Mouse (Mus musculus) bone marrow macrophage, adult 2 months (primary cell): ENCODE results near the gene Tomm20l. TPM values are rescaled to one million over a fixed set of nuclear protein-coding genes. Genes with fewer than 3 reads are reported as not detected.
A peak's percentile ranks its signal among the peaks of the same experiment; 100 is the strongest.
"Not testable (repeated sequence)": the region's sequence is repeated elsewhere in the genome, so short reads cannot be mapped to it uniquely, and the experiment has no call there.

Experiments used
- H3K27ac ChIP-seq: 2 replicates; pipeline ENCODE4 v1.5.1; 2012; ENCODE audit warnings: low read depth, low read length; ENCODE audit not compliant: insufficient read depth
- H3K4me1 ChIP-seq: 2 replicates; pipeline ENCODE4 v1.6.1; 2012; ENCODE audit warnings: low read length; ENCODE audit not compliant: control insufficient read depth, insufficient read depth
- H3K4me3 ChIP-seq: 2 replicates; pipeline ENCODE4 v1.5.1; 2012; ENCODE audit warnings: mild to moderate bottlenecking, low read length, moderate library complexity; ENCODE audit not compliant: insufficient read depth
- CTCF ChIP-seq: IDR thresholded peaks from 2 replicates; pipeline ENCODE4 v1.5.1; 2012; ENCODE audit warnings: low read depth, mild to moderate bottlenecking, low read length, moderate library complexity
- POLR2A ChIP-seq: IDR thresholded peaks from 2 replicates; pipeline ENCODE4 v1.6.1; 2012; ENCODE audit warnings: mild to moderate bottlenecking, low read depth, low read length, borderline replicate concordance
- polyA plus RNA-seq: library from polyadenylated mRNA; stranded (reverse); fragments of >200 nt; gene quantifications from 2 replicates; pipeline ENCODE4 v1.2.4, GENCODE M21; 2012; ENCODE audit not compliant: missing spikeins, insufficient read depth, insufficient read length

Tomm20l gene
- polyA plus RNA-seq, result not detected in 2 replicates

DNA sequence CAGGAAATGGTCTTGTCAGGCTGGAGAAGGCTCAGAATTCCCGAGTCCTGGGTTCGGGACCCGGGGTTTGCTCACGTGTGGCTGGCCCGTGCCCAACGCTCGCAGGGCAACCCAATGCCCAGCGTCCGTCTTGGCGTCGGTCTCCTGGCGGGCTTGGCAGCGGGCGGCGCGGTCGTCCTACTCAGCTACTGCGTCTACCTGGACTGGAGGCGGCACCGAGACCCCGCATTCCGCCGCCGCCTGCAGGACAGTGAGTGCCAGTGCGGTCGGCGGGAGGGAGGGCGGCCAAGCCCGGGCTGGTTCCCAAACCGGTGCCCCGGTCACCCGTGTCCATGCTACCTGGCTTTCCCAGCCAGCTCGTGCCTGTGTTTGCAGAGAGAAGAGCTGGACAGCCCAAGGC, at the start of gene Tomm20l:
Gene Tomm20l (plus strand): TSS at position 98 of the 400 bp plus-strand sequence.
- peaks cover 9% of the 10 kb centered on the region for H3K4me1 ChIP-seq
- H3K27ac ChIP-seq, result no peak within 1 kb of the TSS
- TF ChIP-seq CTCF (no peak), POLR2A (no peak)
- H3K4me3 ChIP-seq, result no peak within 1 kb of the TSS

- Histone ChIP-seq H3K4me1 (peaks cover 28% of the 10 kb centered on the region), H3K27ac (peak overlapping the region; percentile 79), H3K4me3 (no peak overlapping the region)
- TF ChIP-seq POLR2A (no peak), CTCF (0 out of 2 replicates have a peak, but pooled peaks have one; percentile 15)
These were observed 41.4 kb upstream of the Tomm20l start for GRCm38 (mm10) chr12:71069846-71070245.

DNA sequence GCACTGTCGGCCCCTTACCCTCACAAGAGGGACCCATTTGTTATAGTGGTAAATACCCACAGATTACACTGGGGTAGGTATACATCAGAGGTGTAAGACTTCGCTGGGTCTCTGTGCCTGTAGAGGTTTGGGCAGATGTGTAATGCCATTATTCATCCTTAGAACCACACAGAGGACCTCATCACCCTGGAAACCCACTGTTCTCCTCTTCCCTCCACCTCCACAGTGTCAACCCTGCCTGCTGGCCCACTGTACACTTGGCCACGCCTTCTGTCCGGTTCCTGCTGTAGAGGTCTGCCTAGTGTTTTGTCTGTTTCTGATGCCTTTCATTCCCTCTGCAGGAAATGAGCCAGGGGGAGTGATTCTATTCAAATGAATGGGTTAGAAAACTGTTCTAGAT, 39.2 kb upstream of the Tomm20l start:
- H3K4me1 ChIP-seq, result peaks cover 28% of the 10 kb centered on the region
- no peak overlapping the region for H3K27ac ChIP-seq
- H3K4me3 ChIP-seq, result no peak overlapping the region
- no peak for TF ChIP-seq POLR2A
- TF ChIP-seq CTCF, result no peak

DNA sequence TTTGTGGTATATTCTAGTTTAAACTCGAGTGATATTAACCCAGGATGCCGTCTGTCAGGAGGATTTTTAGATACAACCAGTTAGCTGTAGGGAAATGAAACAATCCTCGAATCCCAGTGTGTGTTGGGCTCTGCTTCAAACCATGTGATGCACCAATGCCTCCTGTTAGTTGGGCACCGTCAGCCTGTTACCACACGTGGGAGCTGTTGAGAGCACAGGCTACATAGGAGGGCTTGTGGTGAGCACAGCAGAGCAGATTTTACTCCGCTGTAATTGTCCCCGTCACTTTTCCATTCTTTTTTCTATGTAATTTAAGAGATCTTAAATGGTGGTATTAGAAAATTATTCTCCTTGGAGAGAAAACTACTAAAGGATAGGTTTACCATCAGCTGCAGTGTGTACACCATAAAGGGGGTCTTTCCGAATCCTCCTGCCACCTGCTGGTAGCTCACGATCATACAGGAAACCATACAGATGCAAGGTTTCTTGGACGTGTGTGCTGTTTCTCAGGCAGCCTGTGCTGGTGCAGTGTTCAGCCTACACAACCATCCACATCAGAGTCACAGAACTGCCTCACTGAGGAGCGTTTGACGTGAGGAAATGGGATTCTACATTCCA, 38.0 kb upstream of the Tomm20l start:
- Histone ChIP-seq H3K4me1 (peaks cover 28% of the 10 kb centered on the region), H3K27ac (no peak overlapping the region), H3K4me3 (no peak overlapping the region)
- TF ChIP-seq CTCF (0 out of 2 replicates have a peak, but pooled peaks have one; percentile 35), POLR2A (no peak)

- no peak overlapping the region for H3K4me3 ChIP-seq
- no peak overlapping the region for H3K27ac ChIP-seq
- H3K4me1 ChIP-seq, result no peaks in the 10 kb centered on the region
- no peak for TF ChIP-seq POLR2A
These were observed 24.9 kb upstream of the Tomm20l start for GRCm38 (mm10) chr12:71086331-71086730.

DNA sequence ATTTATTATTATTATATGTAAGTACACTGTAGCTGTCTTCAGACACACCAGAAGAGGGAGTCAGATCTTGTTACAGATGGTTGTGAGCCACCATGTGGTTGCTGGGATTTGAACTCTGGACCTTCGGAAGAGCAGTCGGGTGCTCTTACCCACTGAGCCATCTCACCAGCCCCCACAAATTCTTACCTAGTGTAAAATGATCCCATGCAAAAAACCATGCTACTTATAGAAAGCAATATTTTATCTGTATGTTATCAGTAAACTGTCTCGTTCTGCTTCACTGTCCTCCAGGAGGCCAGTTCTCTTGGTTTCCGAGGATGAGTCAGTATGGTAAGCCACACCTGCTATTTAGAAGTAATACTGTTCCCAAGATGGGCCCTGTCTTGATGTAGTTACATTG, 7.0 kb upstream of the Tomm20l start:
- H3K4me1 ChIP-seq, H3K4me3 ChIP-seq, H3K27ac ChIP-seq: not testable (repeated sequence)

GRCm38 (mm10) chr12:71107216-71107771, 3.9 kb upstream of the Tomm20l start:
- H3K27ac ChIP-seq, result no peak overlapping the region
- H3K4me3 ChIP-seq, result no peak overlapping the region
- H3K4me1 ChIP-seq, result no peaks in the 10 kb centered on the region
- no peak for TF ChIP-seq CTCF
- no peak for TF ChIP-seq POLR2A

- no peak overlapping the region for H3K27ac ChIP-seq
- TF ChIP-seq CTCF (no peak), POLR2A (no peak)
These were observed 1.8 kb downstream of the Tomm20l start for GRCm38 (mm10) chr12:71113074-71113473.

GRCm38 (mm10) chr12:71113675-71114288, 2.6 kb downstream of the Tomm20l start:
- H3K27ac ChIP-seq, result no peak overlapping the region
- peaks cover 14% of the 10 kb centered on the region for H3K4me1 ChIP-seq
- H3K4me3 ChIP-seq, result peak overlapping the region; percentile 29

More at GRCm38 (mm10) chr12:71113074-71113473, 1.8 kb downstream of the Tomm20l start:
- H3K4me1 ChIP-seq, result peaks cover 14% of the 10 kb centered on the region
- H3K4me3 ChIP-seq, result no peak overlapping the region

DNA sequence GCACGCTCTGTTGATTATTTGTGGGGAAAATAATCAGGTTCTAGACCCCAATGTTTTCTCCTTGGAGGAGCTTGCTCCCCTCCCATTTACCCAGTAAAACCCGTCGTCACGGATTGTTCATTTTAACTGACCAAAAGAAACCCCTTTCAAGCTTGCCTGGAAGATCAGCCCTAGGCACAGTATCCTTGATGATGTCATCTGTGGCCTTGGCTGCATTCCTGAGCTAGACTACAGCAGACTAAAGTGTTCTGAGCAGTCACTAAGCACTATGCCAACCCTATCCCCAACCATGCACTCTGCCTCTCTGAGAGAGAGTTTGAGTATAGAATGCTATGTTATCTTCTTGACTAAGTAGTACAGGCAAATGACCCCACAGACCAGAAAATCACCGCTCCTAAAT, 5.2 kb downstream of the Tomm20l start:
- TF ChIP-seq POLR2A (no peak), CTCF (no peak)

More at GRCm38 (mm10) chr12:71113675-71114288, 2.6 kb downstream of the Tomm20l start:
- TF ChIP-seq CTCF (no peak), POLR2A (no peak)

DNA sequence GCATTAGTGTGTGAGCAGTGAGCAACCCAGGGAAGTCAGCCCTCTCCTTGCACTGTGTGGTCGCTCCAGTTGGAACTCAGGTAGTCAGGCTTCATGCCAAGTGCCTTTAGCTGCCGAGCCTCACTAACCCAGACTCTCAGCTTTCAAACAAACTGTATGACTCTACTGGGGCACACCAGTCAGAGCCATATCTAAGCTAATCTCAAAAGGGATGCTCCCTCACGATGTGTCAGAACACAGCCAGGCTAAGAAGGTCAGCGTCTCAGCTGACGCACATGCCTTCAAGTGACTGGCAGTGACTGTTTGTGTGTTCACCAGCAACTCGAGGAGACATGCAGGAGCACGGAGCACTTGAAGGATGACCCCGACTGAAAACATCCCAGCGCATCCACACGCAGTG, 11.5 kb downstream of the Tomm20l start:
- TF ChIP-seq POLR2A, result no peak
- TF ChIP-seq CTCF, result no peak
- Histone ChIP-seq H3K4me1 (no peaks in the 10 kb centered on the region), H3K4me3 (no peak overlapping the region), H3K27ac (no peak overlapping the region)

More for the DNA sequence above, 5.2 kb downstream of the Tomm20l start:
- peaks cover 14% of the 10 kb centered on the region for H3K4me1 ChIP-seq
- no peak overlapping the region for H3K4me3 ChIP-seq
- no peak overlapping the region for H3K27ac ChIP-seq
